Mouse (Mus musculus) adrenal gland, postnatal 14 days (tissue): Measurements from ENCODE around the gene Mybph. TPM values are rescaled to one million over a fixed set of nuclear protein-coding genes. Genes with fewer than 3 reads are reported as not detected.

ENCODE experiments used
- DNase-seq: peaks from one replicate; pipeline ENCODE4 v3.0.0; 2021; ENCODE audit warnings: mixed read lengths
- total RNA-seq: library from RNA; stranded (reverse); gene quantifications from 2 replicates; pipeline ENCODE4 v1.2.3, GENCODE M21; 2021

Mybph gene
- total RNA-seq, 1 experiment from 2014 or later = not detected

- no peak for DNase-seq
These were observed 5.0 kb upstream of the Mybph start for GRCm38 (mm10) chr1:134188217-134188616.

- DNase-seq = no peak
These were observed 4.1 kb upstream of the Mybph start for GRCm38 (mm10) chr1:134188989-134189729.

GRCm38 (mm10) chr1:134191192-134191591 lies 2.1 kb upstream of the Mybph start:
- DNase-seq = no peak

GRCm38 (mm10) chr1:134192024-134192423 lies 1.2 kb upstream of the Mybph start:
- DNase-seq = no peak

- no peak for DNase-seq
These were observed 488 bp downstream of the Mybph start for GRCm38 (mm10) chr1:134193674-134194197.

- no peak for DNase-seq
These were observed 1.2 kb downstream of the Mybph start for GRCm38 (mm10) chr1:134194298-134195022.

GRCm38 (mm10) chr1:134195117-134195516 lies 1.9 kb downstream of the Mybph start:
- DNase-seq = no peak

- DNase-seq = no peak
These were observed 2.3 kb downstream of the Mybph start for GRCm38 (mm10) chr1:134195571-134195970.

- DNase-seq = peak; percentile 66
These were observed 2.7 kb downstream of the Mybph start for GRCm38 (mm10) chr1:134195979-134196378.

- DNase-seq = peak; percentile 93
These were observed 3.1 kb downstream of the Mybph start for GRCm38 (mm10) chr1:134196386-134196785.

GRCm38 (mm10) chr1:134197325-134197982 lies 4.2 kb downstream of the Mybph start:
- no peak for DNase-seq

- no peak for DNase-seq
These were observed 5.1 kb downstream of the Mybph start for GRCm38 (mm10) chr1:134198197-134198995.

- no peak for DNase-seq
These were observed 7.2 kb downstream of the Mybph start for GRCm38 (mm10) chr1:134200481-134200880.

GRCm38 (mm10) chr1:134200998-134201686 lies 7.9 kb downstream of the Mybph start:
- no peak for DNase-seq

GRCm38 (mm10) chr1:134201751-134202420 lies 8.6 kb downstream of the Mybph start:
- DNase-seq = peak; percentile 83

- no peak for DNase-seq
These were observed 11.0 kb downstream of the Mybph start for GRCm38 (mm10) chr1:134204230-134204629.

- peak; percentile 71 for DNase-seq
These were observed 12.2 kb downstream of the Mybph start for GRCm38 (mm10) chr1:134205296-134206018.

- no peak for DNase-seq
These were observed 12.8 kb downstream of the Mybph start for GRCm38 (mm10) chr1:134206085-134206484.

- no peak for DNase-seq
These were observed 17.0 kb downstream of the Mybph start for GRCm38 (mm10) chr1:134210179-134210755.

GRCm38 (mm10) chr1:134211043-134211442 lies 17.8 kb downstream of the Mybph start:
- no peak for DNase-seq
